Mouse (Mus musculus) kidney, postnatal 14 days (tissue): ENCODE results near the gene Lrig3.

Source experiments
- DNase-seq: peaks from one replicate; pipeline ENCODE4 v3.0.0; 2022; ENCODE audit warnings: mixed read lengths

The Lrig3 gene

GRCm38 (mm10) chr10:125965968-125966480 is at the start of gene Lrig3:
Lrig3 (plus strand) TSS chr10:125966168.
- peak; percentile 94 for DNase-seq

- DNase-seq, result no peak
Measured at GRCm38 (mm10) chr10:125916781-125917180, 49.2 kb upstream of the Lrig3 start.

GRCm38 (mm10) chr10:125917436-125917871 is 48.5 kb upstream of the Lrig3 start:
- peak; percentile 17 for DNase-seq

GRCm38 (mm10) chr10:125918994-125919393 is 47.0 kb upstream of the Lrig3 start:
- no peak for DNase-seq

- DNase-seq, result no peak
Measured at GRCm38 (mm10) chr10:125921654-125922446, 44.1 kb upstream of the Lrig3 start.

- peak; percentile 75 for DNase-seq
Measured at GRCm38 (mm10) chr10:125929961-125930360, 36.0 kb upstream of the Lrig3 start.

GRCm38 (mm10) chr10:125933388-125933787 is 32.6 kb upstream of the Lrig3 start:
- no peak for DNase-seq

GRCm38 (mm10) chr10:125934095-125934494 is 31.9 kb upstream of the Lrig3 start:
- DNase-seq, result no peak

- DNase-seq, result no peak
Measured at GRCm38 (mm10) chr10:125937517-125938497, 28.2 kb upstream of the Lrig3 start.

GRCm38 (mm10) chr10:125938528-125939402 is 27.2 kb upstream of the Lrig3 start:
- no peak for DNase-seq

GRCm38 (mm10) chr10:125940316-125941059 is 25.5 kb upstream of the Lrig3 start:
- DNase-seq, result no peak

- DNase-seq, result no peak
Measured at GRCm38 (mm10) chr10:125943098-125943497, 22.9 kb upstream of the Lrig3 start.

GRCm38 (mm10) chr10:125944762-125945504 is 21.0 kb upstream of the Lrig3 start:
- DNase-seq, result no peak

- DNase-seq, result peak; percentile 26
Measured at GRCm38 (mm10) chr10:125948842-125949474, 17.0 kb upstream of the Lrig3 start.

GRCm38 (mm10) chr10:125951633-125952032 is 14.3 kb upstream of the Lrig3 start:
- DNase-seq, result no peak

GRCm38 (mm10) chr10:125954343-125954742 is 11.6 kb upstream of the Lrig3 start:
- no peak for DNase-seq

- DNase-seq, result no peak
Measured at GRCm38 (mm10) chr10:125954747-125955530, 11.0 kb upstream of the Lrig3 start.

- no peak for DNase-seq
Measured at GRCm38 (mm10) chr10:125961411-125962107, 4.4 kb upstream of the Lrig3 start.

- no peak for DNase-seq
Measured at GRCm38 (mm10) chr10:125964709-125965108, 1.3 kb upstream of the Lrig3 start.
